Mouse (Mus musculus) megakaryocyte progenitor cell, adult 5-6 weeks (primary cell): ENCODE data around the gene Psmc3ip. TPM values are rescaled to one million over a fixed set of nuclear protein-coding genes. Genes with fewer than 3 reads are reported as not detected.

Source experiments
- ATAC-seq: replicated peaks from 2 replicates; pipeline ENCODE4 v1.8.0; 2016; ENCODE audit warnings: mild to moderate bottlenecking, moderate TSS enrichment, inconsistent platforms; ENCODE audit not compliant: poor library complexity
- total RNA-seq, 2 experiments: library from RNA; stranded (forward) in 1 of 2; stranded (reverse) in 1 of 2; fragments of 157-497, 149-512 nt in 1 of 2; fragments of 200-1000 nt in 1 of 2; gene quantifications; 2 replicates each; pipeline versions ENCODE4 v1.2.3 to v1.2.4; 2015 to 2017

Psmc3ip gene
- total RNA-seq, 2 experiments from 2014 or later, result 32.7 to 67.8 TPM

DNA sequence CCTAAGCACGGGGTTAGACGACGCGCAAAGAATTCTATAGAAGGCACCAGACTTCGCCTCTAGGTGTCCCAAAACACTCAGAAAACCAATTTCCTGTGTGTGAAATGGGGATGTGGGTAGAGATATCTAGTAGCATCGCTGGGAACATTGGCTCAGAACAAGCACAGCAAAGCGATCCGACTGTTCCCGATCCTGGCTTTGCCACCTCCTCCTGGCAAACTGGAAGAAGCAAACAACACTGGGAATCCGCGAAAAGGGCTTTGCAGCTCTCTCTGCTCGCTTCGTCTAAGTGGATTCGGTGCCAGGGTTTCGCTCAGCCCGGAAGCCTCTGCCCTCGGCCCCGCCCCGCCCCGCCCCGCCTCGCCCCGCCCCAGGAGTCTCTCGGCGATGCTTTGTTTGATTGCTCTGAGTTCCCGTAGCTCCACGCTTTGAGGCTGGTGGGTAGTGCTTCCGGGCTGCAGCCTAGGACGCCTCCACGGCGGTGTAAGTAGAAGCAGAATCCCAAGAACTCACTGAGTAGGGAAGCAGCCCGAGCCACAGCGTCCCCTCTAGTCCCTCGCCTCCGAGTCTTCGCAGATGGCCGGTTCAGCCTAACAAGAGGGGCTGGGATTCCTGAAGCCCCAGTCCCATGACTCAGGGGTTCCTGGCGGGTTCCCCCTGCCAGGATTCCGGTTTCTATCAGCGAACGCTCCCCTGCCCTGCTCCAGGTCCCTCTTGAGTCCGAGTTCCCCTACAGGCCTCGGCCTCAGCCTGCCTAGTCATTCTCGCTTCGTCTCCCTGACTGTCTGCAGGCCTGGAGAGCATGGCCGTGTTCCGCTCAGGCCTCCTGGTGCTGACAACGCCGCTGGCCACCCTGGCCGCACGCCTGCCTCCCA, 12.8 kb downstream of the Psmc3ip start, which contains the start of gene Coasy:
TSS of gene Coasy (plus strand) at position 358 of the 875 bp plus-strand sequence.
- ATAC-seq, result peak; percentile 70

DNA sequence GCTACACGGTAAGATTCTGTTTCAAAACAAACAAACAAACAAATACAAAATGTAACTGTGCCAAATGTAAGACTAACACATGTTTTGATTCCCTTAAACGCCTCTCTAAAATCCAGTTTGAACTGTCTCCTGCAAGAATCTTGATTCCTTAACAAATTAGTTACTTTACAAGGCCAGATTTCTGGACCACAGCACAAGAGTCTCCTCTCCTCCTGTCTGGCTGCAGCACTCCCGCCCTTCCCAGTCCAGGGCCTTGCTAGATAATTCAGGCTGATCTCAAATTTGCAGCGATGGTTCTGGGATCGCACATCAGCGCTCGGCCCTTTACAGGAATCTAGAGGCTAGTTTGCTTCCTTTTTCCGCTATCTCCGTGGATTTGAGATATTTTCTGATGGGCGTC, 13.6 kb downstream of the Psmc3ip start:
- ATAC-seq, result no peak

DNA sequence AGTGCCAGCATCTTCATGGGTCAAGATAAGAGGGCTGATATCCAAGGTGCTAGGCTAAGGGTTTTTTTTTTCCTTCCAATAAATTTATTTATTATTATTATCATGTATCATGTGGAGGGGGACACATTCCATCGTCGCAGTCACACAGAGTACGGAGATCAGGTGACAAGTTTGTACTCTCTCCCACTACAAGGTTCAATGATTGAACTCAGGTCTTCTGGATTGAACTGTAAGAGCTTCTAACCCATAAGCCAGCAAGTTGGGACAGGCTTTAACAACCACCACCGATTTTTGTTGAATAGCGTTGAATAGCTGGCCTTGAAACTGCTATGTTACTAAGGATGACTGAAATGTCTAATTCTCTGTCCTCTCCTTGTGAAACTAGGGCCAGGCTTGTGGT, 14.8 kb downstream of the Psmc3ip start:
- ATAC-seq, result no peak

DNA sequence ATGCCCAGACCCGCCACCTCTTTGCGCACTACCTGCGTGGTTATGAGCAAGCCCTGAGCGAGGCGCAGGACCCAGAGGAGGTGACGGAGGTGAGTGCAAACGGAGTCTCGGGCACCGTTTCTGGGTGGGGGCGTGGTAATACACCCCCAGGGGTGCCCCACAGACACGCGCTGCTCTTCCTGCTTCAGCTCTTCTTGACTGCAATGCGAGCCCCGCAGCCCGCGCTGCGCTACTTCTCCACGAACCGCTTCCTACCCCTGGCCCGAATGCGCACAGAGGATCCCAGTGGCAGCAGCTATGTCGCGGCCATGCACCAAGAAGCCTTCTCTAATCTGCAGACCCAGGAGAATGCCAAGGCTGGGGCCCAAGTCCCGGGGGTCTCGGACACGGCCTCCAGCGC, 15.5 kb downstream of the Psmc3ip start:
- peak; percentile 9 for ATAC-seq

DNA sequence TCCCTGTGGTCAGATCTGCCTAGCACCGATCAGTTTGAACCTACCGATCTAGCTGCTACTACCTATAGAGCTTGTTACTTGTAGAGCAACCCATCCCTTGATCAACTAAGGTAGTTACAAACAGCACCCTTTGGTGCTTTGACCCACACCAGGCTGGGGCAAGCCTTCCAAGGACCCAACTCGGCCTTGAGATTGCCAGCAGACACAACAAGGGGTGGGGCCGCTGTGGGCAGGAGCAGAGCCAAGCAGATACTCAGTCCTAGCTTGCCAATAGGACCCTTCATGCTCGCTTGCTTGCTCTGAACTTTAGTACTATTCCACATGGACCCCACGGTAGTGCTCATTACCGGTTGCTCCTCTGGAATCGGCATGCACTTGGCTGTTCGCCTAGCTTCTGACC, 17.1 kb downstream of the Psmc3ip start, which contains the start of gene Hsd17b1:
TSS of gene Hsd17b1 (plus strand) at position 291 of the 400 bp plus-strand sequence.
- no peak for ATAC-seq

DNA sequence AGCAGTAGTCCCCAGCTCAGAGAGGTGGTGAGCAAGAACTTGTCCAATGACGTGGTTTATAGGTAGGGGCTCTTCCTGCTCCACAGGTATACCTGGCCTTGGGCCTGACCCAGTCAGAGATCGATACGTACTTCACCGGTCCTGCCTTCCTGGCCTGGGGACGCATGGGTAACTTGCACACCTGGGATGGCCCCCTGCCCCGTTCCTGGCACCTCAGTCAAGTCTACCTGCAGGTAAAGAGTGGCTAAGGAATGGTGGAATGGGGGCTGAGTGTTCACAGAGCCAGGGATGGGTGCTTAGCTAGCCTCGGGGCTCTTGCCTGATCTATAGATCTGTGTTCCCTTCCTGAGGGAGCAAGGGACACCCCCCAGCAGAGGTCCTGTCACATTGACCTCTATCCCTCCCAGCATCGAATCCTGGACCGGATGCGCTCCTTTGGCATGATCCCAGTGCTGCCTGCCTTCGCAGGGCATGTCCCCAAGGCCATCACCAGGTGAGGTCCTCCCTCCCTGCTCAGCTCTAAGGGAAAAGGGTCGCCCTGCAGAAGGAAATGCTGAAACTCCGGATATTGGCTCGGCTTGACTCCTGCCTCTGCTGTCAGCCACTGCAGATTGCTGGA, 23.3 kb downstream of the Psmc3ip start:
- ATAC-seq, result no peak

DNA sequence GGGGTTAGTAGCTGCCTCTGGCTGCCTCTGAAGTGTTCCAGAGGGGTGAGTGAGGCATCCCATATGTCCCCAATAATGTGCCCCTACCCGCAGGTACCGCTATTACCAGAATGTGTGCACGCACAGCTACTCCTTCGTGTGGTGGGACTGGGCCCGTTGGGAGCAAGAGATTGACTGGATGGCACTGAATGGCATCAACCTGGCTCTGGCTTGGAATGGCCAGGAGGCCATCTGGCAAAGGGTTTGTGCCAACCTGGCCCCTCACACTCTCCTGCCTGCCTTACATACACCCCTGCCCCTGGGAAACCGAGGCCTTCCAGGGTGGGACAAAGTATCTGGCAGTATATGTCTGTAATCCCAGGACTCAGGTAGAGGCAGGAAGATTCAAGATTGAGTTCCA, 24.2 kb downstream of the Psmc3ip start:
- no peak for ATAC-seq

DNA sequence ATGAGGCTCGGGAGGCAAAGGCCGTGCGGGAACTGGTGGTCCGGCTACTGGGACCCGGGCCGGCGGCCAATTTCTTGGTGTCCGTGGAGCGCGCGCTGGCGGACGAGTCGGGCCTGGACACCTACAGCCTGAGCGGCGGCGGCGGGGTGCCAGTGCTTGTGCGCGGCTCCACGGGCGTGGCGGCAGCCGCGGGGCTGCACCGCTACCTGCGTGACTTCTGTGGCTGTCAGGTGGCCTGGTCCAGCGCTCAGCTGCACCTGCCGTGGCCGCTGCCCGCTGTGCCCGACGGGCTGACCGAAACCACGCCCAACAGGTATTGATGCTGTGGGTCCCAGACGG, 25.1 kb downstream of the Psmc3ip start:
- ATAC-seq, result no peak; the same call in 1 of the 2 replicates

DNA sequence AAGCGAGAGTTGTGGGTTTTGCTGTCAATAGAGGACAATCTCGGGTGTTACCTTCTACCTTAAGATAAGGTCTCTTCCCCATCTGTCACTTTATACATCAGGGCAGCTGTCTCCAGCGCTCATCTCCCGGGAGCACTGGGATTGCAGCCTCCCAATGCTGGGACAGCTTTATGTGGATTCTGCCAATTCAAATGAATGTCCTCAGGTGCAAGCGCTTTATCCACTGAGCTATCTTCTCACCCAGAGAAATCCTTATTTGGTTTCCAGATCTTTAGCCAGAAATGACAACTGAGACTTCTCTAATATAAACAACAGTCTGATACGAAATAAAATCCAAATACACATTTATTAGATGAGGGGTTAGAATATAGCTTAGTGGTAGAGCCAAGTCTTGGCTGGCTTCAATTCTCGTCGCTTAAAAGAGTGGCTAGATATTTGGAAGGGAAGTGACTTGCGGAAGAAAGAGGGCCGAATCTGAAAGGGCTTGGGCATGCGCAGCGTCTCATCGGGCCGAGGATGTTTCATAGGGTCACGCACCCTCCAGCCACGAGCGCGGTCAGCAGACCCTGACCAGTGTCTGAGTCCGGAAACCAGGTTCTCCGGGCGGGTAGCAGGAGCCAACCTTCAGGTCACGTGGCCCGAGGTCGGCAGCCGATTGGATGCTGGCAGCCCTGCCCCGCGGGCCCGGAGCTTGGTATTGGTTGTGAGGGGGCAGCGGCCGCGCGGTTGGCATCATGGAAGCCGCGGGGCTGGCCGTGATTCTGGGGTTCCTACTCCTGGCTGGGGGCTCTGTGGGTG, 25.6 kb downstream of the Psmc3ip start, which contains the start of gene Naglu:
TSS of gene Naglu (plus strand) at position 622 of the 798 bp plus-strand sequence.
- ATAC-seq, result peak; percentile 86

DNA sequence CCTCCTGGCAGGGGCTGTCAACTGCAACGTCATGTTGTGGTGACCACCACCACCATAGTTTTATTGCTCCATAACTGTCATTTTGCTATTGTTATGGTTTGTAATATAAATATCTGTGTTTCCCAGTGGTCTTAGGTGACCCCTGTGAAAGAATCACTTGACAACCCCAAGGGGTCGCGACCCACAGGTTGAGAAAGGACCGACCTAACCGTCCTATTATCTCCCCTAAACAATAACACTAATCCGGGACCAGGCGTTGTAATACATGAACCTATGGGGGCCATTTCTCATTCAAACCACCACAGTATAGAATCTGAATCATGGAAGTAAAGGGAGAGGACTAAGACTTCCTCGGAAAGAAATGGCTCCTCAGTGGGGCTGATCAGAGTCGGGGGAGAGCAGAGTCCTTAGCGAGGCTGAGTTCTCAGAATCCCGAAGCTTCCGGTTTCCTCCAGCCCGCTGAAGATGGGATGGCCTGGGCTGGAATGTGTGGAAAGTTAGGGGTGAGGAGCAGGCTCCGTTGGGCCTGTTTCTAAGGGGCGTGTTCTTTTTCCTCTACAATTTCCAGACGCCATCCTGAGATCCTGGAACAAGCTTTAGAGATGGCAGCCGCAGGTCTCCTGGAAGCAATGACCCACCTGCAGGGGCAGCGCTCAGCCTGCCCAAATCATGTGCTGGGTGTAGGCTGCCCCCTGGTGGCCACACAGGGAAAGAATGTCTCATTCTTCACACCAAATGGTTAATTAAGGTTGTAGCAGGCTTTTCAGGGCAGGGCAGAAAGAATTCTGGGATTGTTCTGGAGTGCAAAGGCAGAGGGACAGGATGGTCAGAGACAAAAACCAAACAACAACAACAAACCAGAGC, 28.5 kb downstream of the Psmc3ip start:
- peak; percentile 43 for ATAC-seq

DNA sequence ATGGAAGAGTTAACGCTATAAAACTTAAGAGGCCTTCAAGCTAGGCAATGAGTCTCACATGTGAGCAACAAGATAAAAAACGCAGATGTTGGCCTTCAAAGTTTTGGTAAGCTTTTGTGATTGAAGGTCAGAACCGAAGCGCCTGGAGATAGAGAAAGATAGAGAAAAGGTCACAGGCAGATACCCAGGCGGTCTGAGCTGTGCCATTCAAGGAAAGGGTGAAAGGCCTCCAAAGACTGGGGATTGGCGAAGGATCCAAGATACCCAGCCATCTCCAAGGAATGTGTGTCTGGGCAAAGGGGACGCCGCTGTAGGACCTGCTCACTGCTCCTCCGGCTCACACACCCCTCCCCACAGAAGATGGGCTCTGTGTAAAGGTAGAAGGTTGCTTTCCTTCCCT, 30.2 kb downstream of the Psmc3ip start:
- ATAC-seq, result no peak

DNA sequence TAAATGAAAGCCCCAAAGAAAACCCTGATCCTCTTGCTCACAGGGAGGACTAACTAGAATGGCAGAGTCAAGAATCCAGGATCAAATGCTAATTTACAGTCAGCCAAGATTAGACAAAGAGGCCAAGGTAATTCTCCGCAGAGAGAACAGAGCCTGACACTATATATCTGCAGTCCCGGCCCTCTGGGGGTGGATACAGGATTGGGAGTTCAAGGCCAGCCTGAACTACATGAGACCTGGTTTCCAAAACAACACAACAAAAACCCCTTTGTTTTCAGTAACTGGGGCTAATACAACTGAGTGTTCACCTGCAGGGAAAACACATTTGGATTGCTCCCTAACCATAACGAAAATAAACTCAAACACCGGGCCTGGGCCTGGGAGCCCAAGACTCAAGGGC, 30.8 kb downstream of the Psmc3ip start:
- ATAC-seq, result no peak

DNA sequence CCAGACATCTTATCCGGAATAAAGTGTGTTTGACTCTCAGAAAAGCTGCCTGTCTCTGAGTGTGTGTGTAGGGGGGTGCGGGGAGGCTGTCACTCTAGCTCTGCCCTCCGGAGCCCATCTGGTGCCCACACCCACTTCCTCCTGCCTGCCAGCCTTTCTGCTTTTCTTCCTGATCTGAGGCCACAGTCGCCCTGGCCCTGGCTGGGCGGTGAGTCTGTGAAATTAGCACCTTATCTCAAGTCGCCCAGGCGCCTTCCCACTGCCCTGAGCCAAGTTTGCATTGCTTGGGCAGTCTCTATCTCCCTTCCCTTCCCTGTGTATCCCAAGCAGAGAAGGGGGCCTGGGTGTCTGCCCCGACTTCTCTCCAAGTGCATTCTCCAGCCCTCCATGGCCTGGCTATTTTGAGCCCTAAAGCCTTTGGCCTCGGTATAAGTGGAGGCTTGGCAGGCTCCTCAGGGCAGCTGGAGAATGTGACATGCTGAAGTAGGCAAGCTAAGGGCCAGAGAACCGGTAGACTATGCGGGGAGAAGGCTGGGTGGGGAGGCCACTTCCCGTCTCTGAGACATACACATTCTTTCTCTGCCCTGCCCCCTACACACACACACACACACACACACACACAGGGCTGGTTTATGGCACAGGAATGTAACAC, 31.4 kb downstream of the Psmc3ip start:
- peak; percentile 91 for ATAC-seq

DNA sequence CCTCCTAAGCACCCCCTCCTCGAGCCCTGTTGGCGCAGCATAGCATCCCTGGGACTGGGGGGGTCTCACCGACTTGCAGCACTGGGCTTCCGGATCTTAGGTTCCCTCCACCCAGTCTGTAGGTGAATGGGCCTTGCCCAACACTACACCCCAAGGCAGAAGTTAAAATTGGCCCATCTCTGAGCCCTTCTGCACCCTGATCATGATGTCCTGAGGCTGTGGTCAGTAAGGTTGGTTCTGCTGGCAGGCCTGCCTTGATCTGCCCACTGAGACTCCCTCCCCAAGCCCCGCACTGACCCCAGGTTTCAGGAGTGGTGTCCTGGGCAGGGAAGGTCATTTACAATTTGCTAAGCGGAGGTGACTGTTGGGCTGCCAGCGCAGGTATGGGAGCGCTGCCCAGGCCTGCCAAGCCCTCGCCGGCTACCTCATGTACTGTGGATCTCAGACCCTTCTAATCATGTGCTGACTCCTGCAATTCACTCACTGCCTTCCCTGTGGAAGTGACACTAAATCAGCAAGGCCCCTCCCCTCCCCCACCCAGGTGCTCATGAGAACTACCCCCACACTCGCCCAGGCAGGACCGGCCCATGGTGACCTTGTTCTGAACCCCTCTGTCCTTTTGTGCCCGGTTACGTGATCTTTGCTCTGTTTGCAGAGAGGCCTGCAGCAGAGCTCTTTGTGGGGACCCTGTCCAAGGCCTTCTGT, 32.1 kb downstream of the Psmc3ip start:
- no peak for ATAC-seq

DNA sequence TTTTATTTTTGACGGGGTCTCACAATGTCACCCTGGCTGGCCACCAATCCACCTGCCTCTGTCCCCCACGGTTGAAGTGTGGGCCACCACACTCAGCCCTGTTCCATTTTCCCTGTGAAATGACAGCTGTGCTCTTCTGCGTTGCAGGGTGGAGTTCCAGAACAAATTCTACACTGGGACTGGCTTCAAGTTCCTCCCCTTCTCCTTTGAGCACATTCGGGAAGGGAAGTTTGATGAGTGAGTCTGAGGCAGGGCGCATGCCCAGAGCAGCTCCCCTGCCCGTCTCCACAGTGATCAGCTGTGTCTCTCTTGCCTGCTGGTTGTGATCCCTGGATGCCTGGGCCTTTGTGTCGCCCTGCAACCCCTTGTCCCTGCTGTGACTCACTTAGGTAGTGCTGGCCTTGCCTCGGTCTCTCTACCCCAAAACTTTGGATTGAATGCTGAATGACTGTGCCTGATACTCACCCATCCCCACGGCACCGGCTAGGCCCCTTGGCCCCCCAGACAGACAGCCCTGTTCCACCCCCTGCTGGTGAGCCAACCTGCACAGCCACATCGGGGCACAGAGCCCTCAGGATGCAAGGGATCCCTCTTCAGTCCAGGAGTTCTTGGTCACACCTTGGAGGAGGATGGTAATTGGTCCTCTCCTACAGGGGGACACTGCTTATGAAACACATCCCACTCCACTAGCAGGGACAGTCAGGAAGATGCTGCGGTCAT, 32.9 kb downstream of the Psmc3ip start:
- ATAC-seq, result no peak

DNA sequence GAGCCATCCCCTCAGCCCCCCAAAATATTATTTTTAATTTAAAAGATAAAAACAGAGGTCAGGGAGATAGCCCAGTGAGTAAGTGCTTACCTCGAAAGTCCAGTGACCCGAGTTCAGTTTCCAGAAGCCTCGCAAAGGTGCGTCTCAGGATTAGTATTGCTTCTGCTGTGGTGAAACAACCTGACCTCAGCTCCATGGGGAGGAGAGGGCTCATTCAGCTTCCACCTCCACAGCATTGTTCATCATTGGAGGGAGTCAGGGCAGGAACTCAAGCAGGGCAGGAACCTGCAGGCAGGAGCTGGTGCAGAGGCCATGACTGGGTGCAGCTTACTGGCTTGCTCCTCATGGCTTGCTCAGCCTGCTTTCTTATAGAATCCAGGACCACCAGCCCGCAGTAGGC, 34.2 kb downstream of the Psmc3ip start:
- ATAC-seq, result no peak

DNA sequence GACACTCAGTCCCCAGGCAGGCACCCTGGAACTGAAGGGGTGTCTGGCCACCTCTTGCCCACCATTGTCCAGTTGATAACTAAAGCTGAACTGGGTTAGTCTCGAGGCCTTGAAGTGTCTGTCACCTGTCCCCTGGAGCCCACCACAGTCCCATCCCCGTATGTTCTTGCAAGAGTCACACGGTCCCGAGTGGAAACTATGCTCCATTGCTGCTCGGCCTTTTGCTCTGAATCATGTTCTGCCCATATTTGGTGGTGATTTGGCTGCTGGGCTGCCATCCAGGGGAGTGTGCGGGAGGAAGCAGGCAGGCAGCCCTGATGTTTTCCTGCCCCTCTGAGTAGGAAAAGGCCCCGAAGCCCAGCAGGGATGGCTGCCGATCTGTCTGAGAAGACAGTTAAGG, 35.1 kb downstream of the Psmc3ip start:
- ATAC-seq, result no peak

DNA sequence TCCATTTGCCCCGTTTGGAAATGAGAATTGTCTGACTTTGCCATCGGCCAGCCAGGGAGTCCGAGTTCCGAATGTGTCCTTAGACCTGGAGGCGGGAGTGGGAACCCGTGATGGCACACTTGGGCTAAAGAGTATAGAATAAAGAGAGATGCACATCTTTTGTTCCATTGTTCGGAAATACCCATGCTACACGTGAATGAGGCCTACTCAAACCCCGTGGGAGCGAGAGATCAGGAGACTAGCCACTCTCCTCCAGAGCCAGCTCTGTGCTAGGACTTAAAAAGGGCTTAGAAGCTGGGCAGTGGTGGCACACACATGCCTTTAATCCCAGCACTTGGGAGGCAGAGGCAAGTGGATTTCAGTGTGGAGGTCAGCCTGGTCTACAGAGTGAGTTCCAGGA, 35.8 kb downstream of the Psmc3ip start:
- no peak for ATAC-seq

DNA sequence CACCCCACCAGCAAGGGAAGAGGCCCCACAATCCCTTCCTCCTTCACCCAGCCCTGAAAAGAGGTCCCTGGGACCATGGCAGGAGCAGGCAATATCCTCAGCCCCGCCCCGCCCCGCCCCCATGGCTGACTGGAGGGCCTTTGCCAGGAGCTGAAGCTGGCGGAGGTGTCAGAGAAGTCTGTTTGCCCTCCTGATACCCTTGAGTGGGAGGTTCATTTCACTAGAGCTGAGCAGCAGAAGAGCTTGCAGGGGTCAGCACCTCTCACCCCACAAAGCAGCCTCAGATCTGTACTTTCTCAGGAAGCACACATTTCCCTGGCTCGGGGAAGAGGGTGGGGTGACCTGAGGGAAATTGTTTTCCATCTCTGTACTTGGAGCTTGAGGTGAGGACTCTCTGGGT, 36.5 kb downstream of the Psmc3ip start:
- ATAC-seq, result no peak
